Mouse (Mus musculus) kidney, adult 2 months (tissue): Measurements from ENCODE around the gene Casc3. TPM values are rescaled to one million over a fixed set of nuclear protein-coding genes. Genes with fewer than 3 reads are reported as not detected.

Experiments used
- DNase-seq: peaks from one replicate; pipeline ENCODE4 v3.0.0; 2021
- H3K27ac ChIP-seq: fragments of 200-500 bp; 2 replicates; pipeline ENCODE4 v1.5.1; 2012; ENCODE audit warnings: low read depth, low read length, control low read depth, inconsistent platforms; ENCODE audit not compliant: insufficient read depth
- H3K27me3 ChIP-seq: fragments of 200-500 bp; replicated peaks from 2 replicates; pipeline ENCODE4 v1.6.1; 2012; ENCODE audit warnings: mild to moderate bottlenecking, moderate library complexity, low read length, inconsistent platforms; ENCODE audit not compliant: control insufficient read depth, insufficient read depth
- H3K36me3 ChIP-seq: fragments of 200-500 bp; 2 replicates; pipeline ENCODE4 v1.6.1; 2012; ENCODE audit warnings: mild to moderate bottlenecking, moderate library complexity, low read length, inconsistent platforms; ENCODE audit not compliant: control insufficient read depth, insufficient read depth
- H3K4me1 ChIP-seq: fragments of 200-500 bp; 2 replicates; pipeline ENCODE4 v1.6.1; 2011; ENCODE audit warnings: low read length; ENCODE audit not compliant: control insufficient read depth, insufficient read depth
- H3K4me3 ChIP-seq: fragments of 200-500 bp; 2 replicates; pipeline ENCODE4 v1.5.1; 2011; ENCODE audit warnings: mild to moderate bottlenecking, low read depth, low read length, control low read depth; ENCODE audit not compliant: insufficient read depth
- CTCF ChIP-seq: fragments of 200-500 bp; conservative IDR thresholded peaks from 2 replicates; pipeline ENCODE4 v1.5.1; 2011; ENCODE audit warnings: low read depth, mild to moderate bottlenecking, control low read depth, low read length, moderate library complexity, mixed read lengths; ENCODE audit not compliant: insufficient read depth, insufficient read length
- POLR2A ChIP-seq: fragments of 200-500 bp; IDR thresholded peaks from one replicate; pipeline ENCODE4 v1.6.1; 2011; ENCODE audit warnings: low read depth, low read length, control low read depth
- WGBS: fragments of 180-500 bp; shearing (Covaris S2); methylation state at CpG from one replicate; pipeline ENCODE4 v1.1.7; 2018; 5-methylcytosine and 5-hydroxymethylcytosine counted together
- polyA plus RNA-seq: library from polyadenylated mRNA; depleted of rRNA; stranded (reverse); fragments of >200 nt; gene quantifications from 2 replicates; pipeline ENCODE4 v1.2.3, GENCODE M21; 2012

The Casc3 gene
- polyA plus RNA-seq, 1 experiment, result 24.5 TPM

- no peaks in the 10 kb centered on the region for H3K36me3 ChIP-seq
- WGBS, result 23% methylated on average over 19 of the region's 19 CpGs
- no peak overlapping the region for H3K4me3 ChIP-seq
- H3K27me3 ChIP-seq, result no peaks in the 10 kb centered on the region
- no peaks in the 10 kb centered on the region for H3K4me1 ChIP-seq
- no peak overlapping the region for H3K27ac ChIP-seq
- DNase-seq, result no peak
- TF ChIP-seq CTCF (no peak), POLR2A (no peak)
These were observed 44.6 kb downstream of the Casc3 start for GRCm38 (mm10) chr11:98849196-98849894.

- Histone ChIP-seq H3K4me1 (no peaks in the 10 kb centered on the region), H3K27me3 (no peaks in the 10 kb centered on the region), H3K27ac (no peak overlapping the region), H3K4me3 (no peak overlapping the region), H3K36me3 (no peaks in the 10 kb centered on the region)
- 83% methylated on average over 26 of the region's 26 CpGs for WGBS
- DNase-seq, result no peak
- TF ChIP-seq CTCF (no peak), POLR2A (no peak)
These were observed 45.7 kb downstream of the Casc3 start for GRCm38 (mm10) chr11:98850100-98851093.

- no peaks in the 10 kb centered on the region for H3K27me3 ChIP-seq
- WGBS, result 93% methylated on average over 8 of the region's 8 CpGs
- no peaks in the 10 kb centered on the region for H3K4me1 ChIP-seq
- no peak for TF ChIP-seq CTCF
- H3K4me3 ChIP-seq, result no peak overlapping the region
- no peaks in the 10 kb centered on the region for H3K36me3 ChIP-seq
- peak; percentile 45 for DNase-seq
- no peak overlapping the region for H3K27ac ChIP-seq
These were observed 49.4 kb downstream of the Casc3 start for GRCm38 (mm10) chr11:98854116-98854515.

- H3K36me3 ChIP-seq, result no peaks in the 10 kb centered on the region
- H3K27me3 ChIP-seq, result no peaks in the 10 kb centered on the region
- no peaks in the 10 kb centered on the region for H3K4me1 ChIP-seq
- TF ChIP-seq POLR2A (no peak), CTCF (no peak)
- no peak overlapping the region for H3K4me3 ChIP-seq
- no peak overlapping the region for H3K27ac ChIP-seq
- DNase-seq, result no peak
- WGBS, result 92% methylated on average over 2 of the region's 2 CpGs
These were observed 50.0 kb downstream of the Casc3 start for GRCm38 (mm10) chr11:98854659-98855058.

- Histone ChIP-seq H3K4me3 (no peak overlapping the region), H3K36me3 (no peaks in the 10 kb centered on the region), H3K4me1 (no peaks in the 10 kb centered on the region; the same call in 1 of the 2 replicates), H3K27me3 (no peaks in the 10 kb centered on the region), H3K27ac (no peak overlapping the region)
- peak; percentile 91 for DNase-seq
- TF ChIP-seq CTCF (peak; percentile 79), POLR2A (no peak)
- WGBS, result 31% methylated on average over 14 of the region's 14 CpGs
These were observed 54.3 kb downstream of the Casc3 start for GRCm38 (mm10) chr11:98858759-98859731.

GRCm38 (mm10) chr11:98863028-98863750, 58.5 kb downstream of the Casc3 start, which contains the start of gene Wipf2:
Wipf2 (plus strand) TSS chr11:98863638.
- H3K27me3 ChIP-seq, result no peaks in the 10 kb centered on the region
- H3K36me3 ChIP-seq, result no peaks in the 10 kb centered on the region; the same call in 1 of the 2 replicates
- peak within 1 kb of the TSS; percentile 79 for H3K27ac ChIP-seq
- no peaks in the 10 kb centered on the region; the same call in 1 of the 2 replicates for H3K4me1 ChIP-seq
- peak; percentile 97 for DNase-seq
- peak within 1 kb of the TSS; percentile 65 for H3K4me3 ChIP-seq
- TF ChIP-seq CTCF, result peak; percentile 65
- TF ChIP-seq POLR2A, result peak; percentile 35
- 7% methylated on average over 40 of the region's 41 CpGs for WGBS
